Mouse (Mus musculus): ENCODE data around the gene Gorasp2.

- TF ChIP-seq POLR2A (IDR thresholded peaks at IDR 0.05; ENCODE audit: extremely low read depth, insufficient read depth, low read length) (no peak), CTCF (IDR thresholded peaks at IDR 0.05; ENCODE audit: extremely low read depth, insufficient read depth, low read length) (no peak)
These were observed 13.1 kb upstream of the Gorasp2 start for GRCm38 (mm10) chr2:70648271-70648670.
